Mouse (Mus musculus) myocyte (in vitro differentiated cells): Measurements from ENCODE around the gene Gcnt3.

Source experiments
- E2F4 ChIP-seq: IDR thresholded peaks from one replicate; pipeline ENCODE4 v1.6.1; 2011; ENCODE audit warnings: mild to moderate bottlenecking, control low read depth, moderate library complexity; ENCODE audit not compliant: insufficient read depth
- MAX ChIP-seq: IDR thresholded peaks from one replicate; pipeline ENCODE4 v1.6.1; 2011; ENCODE audit warnings: low read depth, mild to moderate bottlenecking, control low read depth
- MYOG ChIP-seq, 3 experiments: IDR thresholded peaks; one replicate each; pipeline ENCODE4 v1.6.1; 2011; ENCODE audit warnings: control low read depth in 2 of 3, low read depth in 2 of 3, mild to moderate bottlenecking in 2 of 3; ENCODE audit not compliant: insufficient read length in 2 of 3, control insufficient read depth in 1 of 3, insufficient read depth in 1 of 3
- POLR2A ChIP-seq: IDR thresholded peaks from one replicate; pipeline ENCODE4 v1.6.1; 2011; ENCODE audit warnings: low read depth, mild to moderate bottlenecking, control low read depth, moderate library complexity; ENCODE audit not compliant: insufficient read length
- POLR2AphosphoS2 ChIP-seq: IDR thresholded peaks from one replicate; pipeline ENCODE4 v1.6.1; 2011; ENCODE audit warnings: low read depth, control low read depth; ENCODE audit not compliant: insufficient read length
- SRF ChIP-seq: IDR thresholded peaks from one replicate; pipeline ENCODE4 v1.6.1; 2011; ENCODE audit warnings: low read depth; ENCODE audit not compliant: control insufficient read depth, insufficient read length
- TCF12 ChIP-seq: IDR thresholded peaks from one replicate; pipeline ENCODE4 v1.6.1; 2011; ENCODE audit warnings: mild to moderate bottlenecking, control low read depth; ENCODE audit not compliant: poor library complexity, insufficient read depth, severe bottlenecking

GRCm38 (mm10) chr9:69987579-69987978, 50.3 kb downstream of the Gcnt3 start:
- TF ChIP-seq MAX (no peak), POLR2A (no peak), POLR2AphosphoS2 (no peak), E2F4 (no peak), TCF12 (no peak), SRF (no peak), MYOG (IDR thresholded peaks at IDR 0.05; ENCODE audit: control insufficient read depth in 1 of 3, insufficient read depth in 1 of 3, insufficient read length in 2 of 3, low read depth in 2 of 3) (no peak)
